Mouse (Mus musculus): ENCODE results near the gene Slc12a5.

DNA sequence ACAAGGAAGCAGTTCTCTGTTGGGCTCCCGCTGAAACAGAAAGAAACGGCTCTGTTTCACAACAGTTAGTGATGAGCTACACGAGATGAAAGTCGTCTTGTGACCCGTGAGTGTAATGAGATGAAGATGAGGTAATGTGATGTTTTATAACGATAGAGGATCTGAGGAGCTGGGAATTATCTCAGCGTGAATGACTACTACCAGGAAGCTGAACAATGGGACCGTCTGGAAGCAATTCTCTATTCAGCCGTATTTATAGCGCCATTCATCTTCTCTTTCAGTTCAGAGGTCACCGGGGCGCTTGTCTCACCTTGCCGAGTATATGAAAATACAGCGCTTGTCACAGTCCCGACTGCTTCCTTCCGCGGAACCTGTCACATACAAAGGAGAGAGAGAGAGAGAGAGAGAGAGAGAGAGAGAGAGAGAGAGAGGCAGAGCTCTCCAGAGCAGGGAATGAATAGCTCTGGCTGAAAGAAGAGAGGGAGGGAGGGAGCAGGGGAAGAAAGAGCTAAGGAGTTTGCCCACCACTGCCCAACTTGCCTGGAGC lies 82.6 kb downstream of the Slc12a5 start:
- TF ChIP-seq TAL1 (IDR thresholded peaks at IDR 0.05; ENCODE audit: low read length) (no peak), GATA1 (IDR thresholded peaks at IDR 0.05; ENCODE audit: low read length) (no peak)

Data from erythroblast, embryonic 14.5 days (primary cell).